Mouse (Mus musculus) small intestine, adult 2 months (tissue): ENCODE measurements at regions not wholly inside any gene's neighbourhood (a gene's known extent, or its start where the extent isn't known, plus 50 kb on each side); places are given as distances from the start of the nearest gene placed in this dataset.

Experiments used
- CTCF ChIP-seq: fragments of 200-500 bp; IDR thresholded peaks from 2 replicates; pipeline ENCODE4 v1.5.1; 2012; ENCODE audit warnings: low read depth, mild to moderate bottlenecking, control low read depth, inconsistent platforms, low read length, moderate library complexity, mixed read lengths; ENCODE audit not compliant: insufficient replicate concordance, insufficient read length; ENCODE audit errors: extremely low read depth
- POLR2A ChIP-seq: fragments of 200-500 bp; IDR thresholded peaks from 2 replicates; pipeline ENCODE4 v1.6.1; 2012; ENCODE audit warnings: low read depth, mild to moderate bottlenecking, control low read depth, inconsistent platforms, low read length, moderate library complexity

- TF ChIP-seq CTCF, result no peak
- no peak for TF ChIP-seq POLR2A
Observed at GRCm38 (mm10) chr16:30790036-30790435, 190.5 kb downstream of the Fam43a start.
